In genomic region chr9:102036132-102036531, GRCm38 (mm10) we compare ENCODE assay signal across 20 mouse cellular contexts.
DNase-seq lines count a peak whose midpoint lies in the region; ATAC-seq and TF ChIP-seq lines count a peak whose summit lies in the region.
"Had no signal": no experiment of that assay in that cellular context is flagged by ENCODE, and none has a peak within 500 bp of the region (broad histone marks: within the 10 kb centered on the region; RNA-seq: fewer than 3 reads in every experiment).

No protein-coding gene starts in this region.

- peak; percentile 79 for DNase-seq in heart, adult 11 months
- DNase-seq in heart, postnatal 36 days, result no peak
- DNase-seq in layer of hippocampus, adult 2 months (ENCODE audit: low spot score in 2 of 2), result no peak
- DNase-seq in layer of hippocampus, adult 9-11 months, result no peak
- DNase-seq in brain, embryonic 14.5 days (ENCODE audit: low read depth), result no peak
- DNase-seq in stomach, postnatal 0 days (ENCODE audit: low spot score), result no peak
- DNase-seq: adrenal gland, adult 2 months; adrenal gland, postnatal 25 days; cerebellum, adult 2 months; gastrocnemius, postnatal 14 days; heart, postnatal 14 days had no signal

- no peak for ATAC-seq in stomach, postnatal 0 days (ENCODE audit: low FRiP score, low TSS enrichment)
- ATAC-seq: forebrain, embryonic 16.5 days; inflammation-experienced regulatory T-cells, adult 6 months had no signal

- no peak overlapping the region for H3K9ac ChIP-seq in stomach, postnatal 0 days (ENCODE audit: low read length)
- H3K9ac ChIP-seq: embryonic facial prominence, embryonic 13.5 days; forebrain, embryonic 12.5 days; heart, embryonic 15.5 days; hindbrain, embryonic 15.5 days had no signal

- no peak overlapping the region for H3K27ac ChIP-seq in layer of hippocampus, adult 2 months
- H3K27ac ChIP-seq in stomach, postnatal 0 days (replicated peaks), result no peak overlapping the region
- H3K27ac ChIP-seq: embryonic facial prominence, embryonic 13.5 days; forebrain, embryonic 12.5 days; heart, embryonic 10.5 days; heart, embryonic 15.5 days; hindbrain, embryonic 10.5 days; hindbrain, embryonic 15.5 days had no signal

- H3K4me1 ChIP-seq in stomach, postnatal 0 days (replicated peaks; ENCODE audit: control insufficient read depth, insufficient read depth), result no peaks in the 10 kb centered on the region
- H3K4me1 ChIP-seq: embryonic facial prominence, embryonic 13.5 days; heart, embryonic 15.5 days had no signal

- H3K9me3 ChIP-seq in stomach, postnatal 0 days (ENCODE audit: control insufficient read depth, low read length), result no peaks in the 10 kb centered on the region
- H3K9me3 ChIP-seq: embryonic facial prominence, embryonic 13.5 days; forebrain, embryonic 12.5 days; heart, embryonic 10.5 days; heart, embryonic 15.5 days; hindbrain, embryonic 10.5 days; hindbrain, embryonic 15.5 days had no signal

- H3K4me3 ChIP-seq in layer of hippocampus, adult 2 months, result no peak overlapping the region
- no peak overlapping the region for H3K4me3 ChIP-seq in stomach, postnatal 0 days (ENCODE audit: low read depth, low read length)
- H3K4me3 ChIP-seq: embryonic facial prominence, embryonic 13.5 days; forebrain, embryonic 12.5 days; heart, embryonic 10.5 days; heart, embryonic 15.5 days; hindbrain, embryonic 10.5 days; hindbrain, embryonic 15.5 days had no signal

- intact Hi-C loops in heart, postnatal 36 days (cut with DNase I), result loop anchor here (10.0 kb wide), 1 partner anchor 319 kb away; the partner anchor contains the start of gene Ephb1

- TF ChIP-seq POLR2A in brain, embryonic 14.5 days (IDR thresholded peaks at IDR 0.05; ENCODE audit: borderline replicate concordance, extremely low read depth, insufficient read depth, insufficient read length, poor library complexity, severe bottlenecking), result no peak

- peak; percentile 53 for TF ChIP-seq CTCF in layer of hippocampus, adult 2 months (conservative IDR thresholded peaks at IDR 0.05)
- peak; percentile 14; the same call in 1 of the 2 replicates for TF ChIP-seq CTCF in brain, embryonic 14.5 days (IDR thresholded peaks at IDR 0.05; ENCODE audit: borderline replicate concordance, extremely low read depth, insufficient read depth, insufficient read length)
- TF ChIP-seq CTCF in stomach, postnatal 0 days (IDR thresholded peaks at IDR 0.05; ENCODE audit: low read depth), result peak; percentile 18; the same call in 1 of the 2 replicates

- no peak overlapping the region for H3K4me2 ChIP-seq in stomach, postnatal 0 days (replicated peaks; ENCODE audit: low read depth)
- H3K4me2 ChIP-seq: embryonic facial prominence, embryonic 13.5 days; forebrain, embryonic 12.5 days; heart, embryonic 15.5 days; hindbrain, embryonic 15.5 days had no signal

- WGBS in stomach, postnatal 0 days, result 56% methylated on average over 5 of the region's 5 CpGs

- H3K36me3 ChIP-seq in stomach, postnatal 0 days (ENCODE audit: control insufficient read depth, insufficient read depth, low read length), result no peaks in the 10 kb centered on the region
- H3K36me3 ChIP-seq: embryonic facial prominence, embryonic 13.5 days; forebrain, embryonic 12.5 days; heart, embryonic 10.5 days; heart, embryonic 15.5 days; hindbrain, embryonic 10.5 days; hindbrain, embryonic 15.5 days had no signal

- H3K27me3 ChIP-seq in stomach, postnatal 0 days (ENCODE audit: control insufficient read depth, insufficient read depth, low read length), result no peaks in the 10 kb centered on the region
- H3K27me3 ChIP-seq: CH12.LX; embryonic facial prominence, embryonic 13.5 days; heart, embryonic 15.5 days; hindbrain, embryonic 15.5 days had no signal

- no peak for TF ChIP-seq EP300 in stomach, postnatal 0 days (optimal IDR thresholded peaks at IDR 0.05)
